In genomic region chr2:77174313-77174712, GRCm38 (mm10) we compare ENCODE assay signal across 12 mouse cellular contexts. TPM values are rescaled to one million over a fixed set of nuclear protein-coding genes. Genes with fewer than 3 reads are reported as not detected.
DNase-seq lines count a peak whose midpoint lies in the region; ATAC-seq and TF ChIP-seq lines count a peak whose summit lies in the region.
"Had no signal": no experiment of that assay in that cellular context is flagged by ENCODE, and none has a peak within 500 bp of the region (broad histone marks: within the 10 kb centered on the region; RNA-seq: fewer than 3 reads in every experiment).

No protein-coding gene starts in this region.

- no peak for ATAC-seq in kidney, embryonic 15.5 days (replicated peaks; ENCODE audit: low FRiP score)
- ATAC-seq: CD4-positive, CD25-positive, alpha-beta regulatory T cell, adult 4 months had no signal

- H3K9me3 ChIP-seq in kidney, embryonic 15.5 days (replicated peaks): no peaks in the 10 kb centered on the region
- no peaks in the 10 kb centered on the region for H3K9me3 ChIP-seq in forebrain, embryonic 10.5 days

- no peak for TF ChIP-seq POLR2A in kidney, adult 2 months (IDR thresholded peaks at IDR 0.05; ENCODE audit: low read depth, low read length)
- TF ChIP-seq POLR2A in heart, adult 2 months (IDR thresholded peaks at IDR 0.05; ENCODE audit: insufficient read depth, low read depth, low read length): no peak

- WGBS in kidney, adult 2 months: 42% methylated on average over 2 of the region's 2 CpGs
- 66% methylated on average over 2 of the region's 2 CpGs for WGBS in kidney, embryonic 15.5 days
- WGBS in heart, adult 2 months: 68% methylated on average over 2 of the region's 2 CpGs
- 81% methylated on average over 2 of the region's 2 CpGs for WGBS in forebrain, embryonic 10.5 days

- no peak overlapping the region for H3K4me2 ChIP-seq in kidney, embryonic 15.5 days

- TF ChIP-seq EP300 in heart, adult 2 months (IDR thresholded peaks at IDR 0.05; ENCODE audit: insufficient read depth, low read depth, low read length): no peak

- TF ChIP-seq CTCF in kidney, adult 2 months (conservative IDR thresholded peaks at IDR 0.05; ENCODE audit: insufficient read depth, insufficient read length, low read depth, low read length): no peak
- TF ChIP-seq CTCF in heart, adult 2 months (IDR thresholded peaks at IDR 0.05): no peak

- H3K79me2 ChIP-seq in heart, adult 2 months (replicated peaks; ENCODE audit: control insufficient read depth, insufficient read depth, low read length): no peaks in the 10 kb centered on the region

- no peaks in the 10 kb centered on the region for H3K36me3 ChIP-seq in kidney, adult 2 months (ENCODE audit: control insufficient read depth, insufficient read depth, low read length)
- no peaks in the 10 kb centered on the region for H3K36me3 ChIP-seq in kidney, embryonic 15.5 days
- H3K36me3 ChIP-seq in heart, adult 2 months (ENCODE audit: control insufficient read depth, insufficient read depth, low read length): peaks cover 2% of the 10 kb centered on the region
- no peaks in the 10 kb centered on the region for H3K36me3 ChIP-seq in forebrain, embryonic 10.5 days (replicated peaks)

- H3K9ac ChIP-seq in kidney, embryonic 15.5 days: no peak overlapping the region
- H3K9ac ChIP-seq in heart, adult 2 months (ENCODE audit: low read depth, low read length): no peak overlapping the region
- H3K9ac ChIP-seq: liver, embryonic 14.5 days had no signal

- peak; percentile 77 for DNase-seq in kidney, adult 2 months
- DNase-seq in heart, adult 2 months: peak; percentile 38 to 52
- peak; percentile 48 to 61 for DNase-seq in heart, postnatal 10 days
- DNase-seq in lung, postnatal 25 days (ENCODE audit: low spot score): peak; percentile 31
- DNase-seq in forebrain, embryonic 10.5 days (ENCODE audit: extremely low spot score, low spot score): no peak
- DNase-seq in urinary bladder, adult 18-20 months (ENCODE audit: low spot score in 2 of 2): no peak
- DNase-seq: cerebellum, postnatal 25 days; thymus, postnatal 4 days had no signal

- H3K27me3 ChIP-seq in kidney, adult 2 months (replicated peaks; ENCODE audit: control insufficient read depth, insufficient read depth, low read length): no peaks in the 10 kb centered on the region
- no peaks in the 10 kb centered on the region for H3K27me3 ChIP-seq in kidney, embryonic 15.5 days
- H3K27me3 ChIP-seq in heart, adult 2 months (ENCODE audit: control insufficient read depth, insufficient read depth, low read length): no peaks in the 10 kb centered on the region
- 0 out of 2 replicates have a peak, but pooled peaks cover under 1% of the 10 kb centered on the region for H3K27me3 ChIP-seq in forebrain, embryonic 10.5 days (ENCODE audit: poor library complexity, severe bottlenecking)

- H3K4me3 ChIP-seq in kidney, adult 2 months (ENCODE audit: insufficient read depth, low read depth, low read length): no peak overlapping the region
- H3K4me3 ChIP-seq in kidney, embryonic 15.5 days (replicated peaks): no peak overlapping the region
- H3K4me3 ChIP-seq in heart, adult 2 months: no peak overlapping the region
- no peak overlapping the region for H3K4me3 ChIP-seq in forebrain, embryonic 10.5 days

- H3K27ac ChIP-seq in kidney, adult 2 months (ENCODE audit: insufficient read depth, low read depth, low read length): peak overlapping the region; percentile 73
- H3K27ac ChIP-seq in kidney, embryonic 15.5 days: no peak overlapping the region
- peak overlapping the region; percentile 93 for H3K27ac ChIP-seq in heart, adult 2 months
- no peak overlapping the region for H3K27ac ChIP-seq in forebrain, embryonic 10.5 days
- H3K27ac ChIP-seq: liver, embryonic 14.5 days had no signal

- intact Hi-C loops in heart, adult 2 months (cut with DNase I): no loop called here
- intact Hi-C loops in heart, postnatal 10 days (cut with DNase I): no loop called here

- H3K4me1 ChIP-seq in kidney, adult 2 months (ENCODE audit: control insufficient read depth, insufficient read depth, low read length): peaks cover 33% of the 10 kb centered on the region
- peaks cover 38% of the 10 kb centered on the region for H3K4me1 ChIP-seq in kidney, embryonic 15.5 days
- peaks cover 13% of the 10 kb centered on the region for H3K4me1 ChIP-seq in heart, adult 2 months (ENCODE audit: control insufficient read depth, insufficient read depth, low read length)
- H3K4me1 ChIP-seq in forebrain, embryonic 10.5 days: peaks cover 58% of the 10 kb centered on the region

RNA-seq across cellular contexts. Expression of gene Ccdc141, which starts 3.9 kb away (rescaled TPM):
- 12.8 and 16.0 TPM in 2 replicates for polyA plus RNA-seq in kidney, adult 2 months (2012; rRNA removed)
- 14.2 and 14.7 TPM in 2 replicates for polyA plus RNA-seq in kidney, embryonic 15.5 days (2015; fragmentation: Nextera tagmentation; extraction: Ambion mirVana)
- total RNA-seq in heart, adult 2 months (2021): 100 to 1,000 TPM; 182 to 189 TPM
- 35.6 and 50.8 TPM in 2 replicates for polyA plus RNA-seq in heart, adult 2 months (2012; rRNA removed)
- total RNA-seq in heart, postnatal 10 days (2021): 100 to 1,000 TPM; 185 to 219 TPM
- 2.6 and 3.1 TPM in 2 replicates for polyA plus RNA-seq in forebrain, embryonic 10.5 days (2016; fragmentation: Nextera tagmentation; extraction: Ambion mirVana)
- total RNA-seq: monocyte, adult 5-6 weeks had no signal

Comparison
In these comparisons a context has a peak if more than half of its experiments do, and no peak if none do; other contexts are left out.
1. H3K27ac ChIP-seq: peak in kidney, adult 2 months (single experiment) and heart, adult 2 months (single experiment); none in kidney, embryonic 15.5 days (single experiment) and forebrain, embryonic 10.5 days (single experiment).
2. DNase-seq: peak in kidney, adult 2 months (single experiment), heart, adult 2 months (2 of 2), heart, postnatal 10 days (2 of 2) and lung, postnatal 25 days (single experiment); none in forebrain, embryonic 10.5 days (single experiment) and urinary bladder, adult 18-20 months (0 of 2).